Mouse (Mus musculus) testis, postnatal 14 days (tissue): ENCODE measurements around the gene Foxj2.

Experiments
- DNase-seq: peaks from one replicate; pipeline ENCODE4 v3.0.0; 2021; ENCODE audit warnings: low spot score

Foxj2 gene

DNA sequence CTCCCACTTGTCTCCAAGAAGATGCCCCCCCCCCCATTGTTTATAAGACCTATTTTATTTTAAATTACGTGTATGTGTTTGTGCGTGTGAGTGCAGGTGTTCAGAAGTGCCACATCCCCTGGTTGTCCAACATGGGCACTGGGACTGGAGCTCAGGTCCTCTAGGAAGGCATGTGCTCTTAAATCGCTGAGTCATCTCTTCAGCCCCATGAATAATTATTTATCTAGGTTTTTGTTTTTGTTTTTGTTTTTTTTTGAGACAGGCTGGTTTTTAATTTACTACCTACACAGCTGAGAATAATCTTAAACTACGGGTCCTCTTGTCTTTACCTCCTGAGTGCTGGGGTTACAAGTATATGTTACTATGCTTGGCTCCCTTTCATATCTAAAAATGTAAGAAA is 6.1 kb upstream of the Foxj2 start:
- DNase-seq = no peak

DNA sequence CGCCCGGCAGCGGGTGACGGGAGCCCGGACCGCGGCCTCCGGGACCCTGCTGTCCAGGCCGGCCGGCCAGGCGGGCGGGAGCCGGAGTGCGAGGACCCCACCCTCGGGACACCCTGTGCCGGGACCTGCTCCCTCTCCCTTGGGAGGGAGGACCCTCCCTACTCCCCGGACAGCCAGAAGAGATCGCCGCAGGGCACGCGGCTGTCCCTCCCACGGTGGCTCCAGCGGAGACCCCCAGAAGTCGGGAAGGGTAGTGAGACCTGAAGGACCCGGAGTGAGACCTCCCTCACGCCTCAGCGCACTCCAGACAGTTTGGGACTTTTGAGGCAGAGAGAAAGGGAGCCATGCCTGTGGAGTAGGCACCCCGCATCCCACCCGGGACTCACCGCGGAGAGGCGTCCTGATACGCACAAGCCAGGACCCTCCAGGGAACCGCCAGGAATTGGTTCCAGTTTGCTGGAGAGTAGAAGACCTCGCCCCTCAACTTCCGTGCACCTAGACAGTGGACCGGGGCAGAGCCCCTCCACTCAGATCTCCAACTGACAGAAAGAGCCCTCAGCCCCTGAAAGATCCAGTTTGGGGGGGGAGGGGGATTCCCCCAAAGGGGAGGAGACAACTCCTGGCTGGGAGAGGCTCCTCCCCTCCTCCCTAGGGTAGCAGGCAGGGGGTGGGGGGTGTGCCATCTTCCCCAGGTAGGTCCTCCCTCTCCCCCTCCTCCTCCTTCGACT is 521 bp downstream of the Foxj2 start:
- DNase-seq = peak; percentile 56

DNA sequence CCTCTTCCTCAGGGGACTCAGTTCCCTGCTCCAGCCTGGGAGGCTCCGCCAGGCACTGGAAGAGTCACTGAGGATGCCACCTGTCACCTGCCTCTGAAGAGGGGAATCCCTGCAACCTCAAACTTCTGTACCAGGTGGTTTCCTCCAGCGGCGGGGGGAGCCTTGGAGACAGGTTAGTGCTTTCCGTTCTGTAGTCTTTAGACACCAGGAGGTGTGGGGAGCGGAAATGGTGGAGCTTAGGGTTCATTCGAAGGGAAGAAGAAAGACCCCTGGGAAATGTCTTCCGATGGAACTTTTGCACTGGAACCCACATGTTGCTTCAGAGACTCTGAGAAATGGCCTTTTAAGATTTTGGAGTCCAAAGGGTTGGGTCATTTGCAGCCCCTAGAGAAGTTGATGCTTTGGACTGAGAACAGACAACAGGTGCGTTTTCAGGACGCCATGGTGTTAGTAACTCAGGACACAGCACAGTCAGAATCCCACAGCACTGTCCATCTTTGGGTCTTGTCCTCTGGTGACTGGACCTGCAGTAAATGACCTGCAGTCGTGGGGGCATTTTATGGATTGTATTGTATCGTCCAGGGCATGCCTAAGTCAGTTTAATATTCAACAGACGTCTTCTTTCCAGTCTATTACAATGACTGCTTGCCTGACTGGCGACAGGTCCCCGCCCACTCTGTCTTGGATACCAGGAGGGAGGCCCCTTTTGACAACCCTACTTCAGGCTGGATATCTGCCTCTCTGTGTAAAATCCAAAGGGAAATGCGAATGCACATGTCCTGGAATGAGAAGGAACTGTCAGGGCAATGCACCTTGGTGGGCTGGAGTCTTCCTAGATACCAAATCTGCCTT is 1.3 kb downstream of the Foxj2 start:
- no peak for DNase-seq

DNA sequence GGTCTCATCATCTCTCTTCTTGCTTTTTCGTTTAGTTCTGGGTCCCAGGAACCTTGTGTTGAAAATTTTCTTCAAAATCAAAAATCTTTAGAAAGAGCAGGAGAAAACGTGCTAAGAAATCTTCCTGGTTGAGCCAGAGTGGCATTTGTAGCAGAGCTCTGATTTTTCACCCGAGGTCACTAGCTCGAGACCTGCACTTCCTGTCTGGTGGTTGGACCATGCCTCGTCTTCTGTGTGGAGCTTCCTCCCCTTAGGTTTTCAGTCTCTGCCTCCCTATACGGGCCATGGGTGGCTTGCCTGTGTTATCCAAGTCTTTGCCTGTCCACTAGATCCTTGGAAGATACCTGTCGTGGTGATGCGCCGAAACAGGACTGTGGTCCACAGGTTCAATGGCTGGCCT is 2.1 kb downstream of the Foxj2 start:
- no peak for DNase-seq

DNA sequence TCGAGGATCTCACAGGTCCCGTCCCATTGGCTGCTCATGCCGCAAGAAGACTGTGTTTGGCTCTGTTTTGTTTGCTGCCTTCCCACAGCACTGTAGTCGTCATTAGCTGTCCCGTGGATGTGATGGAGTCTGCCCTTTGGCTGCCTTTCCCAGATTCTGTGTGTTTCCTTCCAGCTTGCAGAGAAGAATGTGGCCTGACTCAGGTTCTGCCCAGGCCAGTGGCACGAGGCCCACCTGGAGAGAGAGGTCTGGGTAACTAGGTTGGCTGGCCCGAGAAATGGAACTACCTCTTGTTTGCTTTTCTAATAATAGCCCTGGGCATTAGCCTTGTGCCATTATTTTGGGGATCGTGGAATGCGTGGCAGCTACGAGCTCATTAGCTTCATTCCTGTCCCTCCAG is 4.4 kb downstream of the Foxj2 start:
- no peak for DNase-seq

DNA sequence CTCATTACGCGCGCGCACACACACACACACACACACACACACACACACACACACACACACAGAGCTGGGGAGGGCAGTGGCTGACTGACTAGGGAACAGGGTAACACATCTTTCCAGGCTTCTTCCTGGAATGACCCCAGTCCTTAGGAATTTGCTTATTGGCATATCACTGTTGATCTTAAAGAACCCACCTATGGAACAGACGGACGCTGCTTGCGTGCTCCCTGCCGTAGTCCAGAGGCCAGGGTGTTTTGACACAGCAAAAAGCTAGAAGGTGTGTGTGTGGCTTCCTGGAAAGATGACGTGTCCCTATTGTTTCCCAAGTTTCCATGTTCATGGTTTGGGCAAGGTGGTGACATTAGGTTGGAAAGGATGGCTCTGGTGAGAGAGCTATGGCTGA is 5.5 kb downstream of the Foxj2 start:
- DNase-seq = no peak

DNA sequence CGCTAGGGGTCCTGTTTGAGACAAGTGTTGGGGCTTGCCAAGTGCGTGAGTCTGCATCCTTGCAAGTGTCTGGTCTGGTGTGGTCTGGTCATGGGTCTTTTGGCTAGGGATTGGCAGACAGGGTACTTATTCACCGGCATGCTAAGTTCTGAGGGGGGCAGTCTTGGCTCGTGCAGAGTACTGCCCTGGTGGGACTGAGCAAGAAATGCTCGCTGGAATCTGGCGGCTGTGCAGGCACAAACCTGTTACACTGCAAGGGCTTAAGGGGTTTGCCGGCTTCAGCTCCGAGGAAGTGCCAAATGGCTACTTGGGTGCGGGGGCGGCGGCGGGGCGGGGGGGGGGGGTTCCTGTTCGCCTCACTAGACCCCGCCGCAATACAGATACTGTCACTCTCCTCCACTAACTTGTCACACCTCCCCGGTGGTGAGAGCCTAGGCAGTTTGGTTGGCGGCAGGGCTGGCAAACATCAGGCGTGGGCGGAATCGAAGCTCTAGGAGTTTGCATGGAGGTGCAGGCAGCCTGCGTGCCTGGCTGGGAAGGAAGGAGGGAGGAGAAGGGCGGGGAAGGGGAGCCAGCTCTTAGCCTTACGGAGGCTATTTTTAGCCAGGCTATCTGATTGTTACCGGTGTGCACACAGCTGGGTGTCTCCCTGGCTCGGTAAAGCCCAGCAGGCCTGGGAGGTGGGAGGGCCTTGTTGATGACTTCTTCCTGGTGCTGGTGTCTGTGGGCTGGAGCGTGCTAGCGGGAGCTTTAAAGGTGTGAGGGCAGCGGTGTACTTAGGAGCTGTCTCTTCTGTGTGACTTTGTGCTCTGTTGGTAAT is 6.4 kb downstream of the Foxj2 start:
- DNase-seq = peak; percentile 88

DNA sequence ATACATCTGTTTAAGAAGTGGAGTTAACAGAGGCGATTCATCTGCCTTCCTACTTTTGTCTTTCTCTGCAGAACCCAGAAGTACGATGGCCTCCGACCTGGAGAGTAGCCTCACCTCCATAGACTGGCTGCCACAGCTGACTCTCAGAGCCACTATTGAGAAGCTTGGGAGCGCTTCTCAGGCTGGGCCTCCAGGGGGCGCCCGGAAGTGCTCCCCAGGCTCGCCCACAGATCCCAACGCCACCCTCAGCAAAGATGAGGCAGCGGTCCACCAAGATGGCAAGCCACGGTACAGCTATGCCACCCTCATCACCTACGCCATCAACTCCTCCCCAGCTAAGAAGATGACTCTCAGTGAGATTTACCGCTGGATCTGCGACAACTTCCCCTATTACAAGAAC is 8.4 kb downstream of the Foxj2 start:
- no peak for DNase-seq

DNA sequence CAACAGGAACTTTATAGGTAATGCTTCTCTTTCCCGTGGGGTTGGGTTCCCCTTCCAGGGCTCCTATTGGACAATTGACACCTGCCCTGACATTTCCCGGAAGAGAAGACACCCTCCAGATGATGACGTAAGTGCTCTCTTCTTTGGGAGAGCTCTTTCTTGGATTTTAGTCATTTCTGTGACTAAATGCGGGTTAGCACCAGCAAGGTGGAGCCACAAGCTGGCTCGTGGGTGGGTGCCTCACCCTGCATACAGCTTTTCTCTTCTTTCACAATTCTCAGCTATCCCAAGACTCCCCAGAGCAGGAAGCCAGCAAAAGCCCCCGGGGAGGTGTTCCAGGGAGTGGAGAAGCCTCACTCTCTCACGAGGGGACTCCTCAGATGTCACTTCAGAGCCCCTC is 13.2 kb downstream of the Foxj2 start:
- no peak for DNase-seq

DNA sequence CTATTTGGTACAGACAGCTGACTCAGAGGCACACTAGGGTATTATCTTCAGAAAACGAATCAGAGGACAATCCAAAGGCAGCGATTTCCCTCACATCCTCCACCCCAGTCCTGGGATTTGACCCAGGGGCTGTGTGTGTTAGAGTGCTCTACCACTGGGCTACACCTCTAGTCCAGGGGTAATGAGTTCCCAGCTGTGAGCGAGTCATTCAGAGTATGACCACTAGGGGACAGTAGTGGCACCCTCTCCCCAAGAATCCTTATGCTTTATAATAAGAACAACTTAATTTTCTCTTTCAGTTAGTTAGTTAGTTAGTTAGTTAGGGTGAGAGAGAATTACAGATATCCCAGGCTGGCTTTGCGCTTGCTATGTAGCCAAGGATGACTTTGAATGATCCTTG is 14.7 kb downstream of the Foxj2 start:
- no peak for DNase-seq

DNA sequence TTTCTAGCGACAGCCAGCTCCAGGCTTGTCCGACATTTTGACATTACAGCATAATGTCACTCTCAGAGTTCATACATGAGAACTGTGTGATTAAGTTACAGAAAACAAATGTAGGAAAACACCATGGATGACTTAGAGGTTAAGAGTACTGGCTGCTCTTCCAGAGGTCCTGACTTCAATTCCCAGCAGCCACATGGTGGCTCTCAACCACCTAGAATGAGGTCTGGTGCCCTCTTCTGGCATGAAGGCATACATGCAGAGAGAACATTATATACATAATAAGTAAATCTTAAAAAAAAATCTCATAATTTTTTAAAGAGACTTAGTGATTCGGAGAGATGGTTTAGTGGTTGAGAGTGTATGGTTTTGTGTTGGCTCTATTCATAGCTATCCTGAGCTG is 17.3 kb downstream of the Foxj2 start:
- DNase-seq = no peak

DNA sequence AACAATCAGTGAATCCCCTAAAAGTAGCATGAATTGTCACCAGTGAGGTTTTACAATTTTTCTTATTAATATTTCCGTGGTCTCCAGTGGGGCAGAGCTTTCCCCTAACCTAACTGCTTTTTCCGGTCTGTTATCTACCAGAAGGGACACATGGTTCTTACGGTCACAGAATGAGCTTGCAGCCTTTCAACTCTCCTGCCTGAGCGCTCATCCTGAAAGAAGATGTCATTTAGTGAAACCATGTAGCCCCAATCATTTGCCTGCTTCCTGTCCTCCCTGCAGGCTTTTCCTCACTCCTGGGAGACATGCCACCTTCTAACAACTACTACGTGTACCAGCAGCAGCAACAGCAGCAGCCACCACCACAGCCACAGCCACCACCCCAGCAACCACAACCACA is 17.8 kb downstream of the Foxj2 start:
- DNase-seq = no peak

DNA sequence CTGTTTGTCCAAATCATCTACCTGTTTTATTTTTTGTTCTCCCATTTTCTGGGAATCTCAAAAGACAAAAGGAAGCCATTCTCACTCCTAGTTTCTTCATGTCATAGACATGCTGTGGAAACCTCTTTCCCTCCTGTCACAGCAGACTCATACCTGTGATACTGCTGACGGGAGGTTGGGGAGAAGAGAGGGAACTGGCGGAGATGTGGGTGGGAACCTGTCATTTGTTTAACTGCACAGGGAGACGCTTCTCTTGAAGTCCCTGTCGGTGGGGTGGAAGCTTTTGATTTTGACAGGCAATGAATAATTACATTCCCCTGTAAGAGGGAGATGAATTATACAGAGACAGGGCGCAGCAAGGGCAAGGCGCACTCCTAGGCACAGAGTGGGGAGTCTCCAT is 24.0 kb downstream of the Foxj2 start:
- DNase-seq = no peak

DNA sequence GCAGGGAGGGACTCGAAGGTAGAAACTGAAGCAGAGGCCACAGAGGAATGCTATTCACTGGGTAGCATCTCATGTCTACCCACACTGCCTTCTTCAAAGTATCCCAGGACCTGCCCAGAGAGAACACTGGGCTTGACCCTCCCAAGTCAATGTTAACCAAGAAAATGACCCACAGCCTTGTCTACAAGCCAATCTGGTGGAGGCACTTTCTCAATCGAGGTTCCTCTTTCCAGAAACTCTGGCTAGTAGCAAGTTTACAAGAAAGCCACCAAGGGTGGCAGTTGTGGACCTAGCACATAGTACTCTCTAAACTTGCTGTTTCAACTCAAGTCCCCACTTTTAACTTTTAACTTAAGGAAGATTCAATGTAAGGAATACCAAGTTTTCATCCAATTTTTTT is 33.0 kb downstream of the Foxj2 start:
- no peak for DNase-seq

DNA sequence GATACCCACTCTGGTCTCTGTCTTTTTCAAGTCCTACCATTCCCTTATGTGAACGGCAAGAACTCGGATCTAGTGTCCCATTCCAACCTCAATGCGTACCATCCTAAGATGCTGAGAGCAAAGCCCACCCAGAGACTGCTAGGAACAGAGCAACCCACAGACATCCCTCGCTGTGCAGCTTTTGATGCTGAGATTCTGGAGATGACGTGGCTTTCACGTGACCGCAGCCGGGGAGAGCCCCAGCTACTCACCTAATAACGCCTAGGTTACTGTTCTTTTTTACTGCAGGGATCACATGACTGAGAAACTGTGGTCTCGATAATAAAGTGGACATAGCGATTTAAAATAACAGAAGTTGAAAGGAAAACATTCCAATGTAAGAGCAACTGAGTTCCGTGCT is 34.8 kb downstream of the Foxj2 start:
- DNase-seq = no peak

DNA sequence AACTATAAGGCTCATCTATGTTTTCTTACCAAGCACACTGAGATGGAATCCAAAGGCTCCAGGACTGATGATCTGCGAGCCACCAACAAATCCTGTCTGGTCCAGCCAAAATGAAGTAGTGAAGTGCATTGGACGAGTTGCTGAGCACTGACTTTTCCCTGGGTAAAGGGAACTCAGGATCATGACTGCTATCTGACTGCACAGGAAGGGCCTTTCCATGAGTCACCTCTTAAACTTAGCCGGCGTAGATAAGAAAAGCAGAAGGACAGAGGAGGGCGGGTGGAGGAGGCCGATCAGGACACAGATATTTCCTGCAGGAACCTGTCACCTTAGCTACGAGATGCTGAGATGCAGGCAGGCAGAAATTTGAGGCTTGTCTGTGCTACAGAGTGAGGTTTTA is 36.2 kb downstream of the Foxj2 start, which contains the start of gene C3ar1:
Gene C3ar1 (minus strand): TSS at position 207 of the 400 bp plus-strand sequence.
- DNase-seq = no peak

DNA sequence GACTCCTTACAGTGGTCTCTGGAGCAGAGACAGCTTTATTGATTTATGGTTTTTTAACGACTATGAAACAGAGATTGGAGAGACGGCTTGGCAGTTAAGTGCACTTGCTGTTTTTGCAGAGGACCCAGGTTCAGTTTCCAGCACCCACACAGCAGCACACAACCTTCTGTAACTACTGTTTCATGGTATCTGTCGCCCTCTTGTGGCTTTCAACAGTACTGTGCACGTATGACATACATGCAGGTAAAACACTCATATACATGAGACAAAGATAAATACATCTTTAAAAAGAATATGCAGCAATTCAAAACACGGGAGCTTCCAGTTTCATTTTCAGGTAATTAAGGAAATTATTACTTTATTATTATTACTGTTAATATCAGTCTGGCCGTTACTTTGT is 42.7 kb downstream of the Foxj2 start:
- no peak for DNase-seq

DNA sequence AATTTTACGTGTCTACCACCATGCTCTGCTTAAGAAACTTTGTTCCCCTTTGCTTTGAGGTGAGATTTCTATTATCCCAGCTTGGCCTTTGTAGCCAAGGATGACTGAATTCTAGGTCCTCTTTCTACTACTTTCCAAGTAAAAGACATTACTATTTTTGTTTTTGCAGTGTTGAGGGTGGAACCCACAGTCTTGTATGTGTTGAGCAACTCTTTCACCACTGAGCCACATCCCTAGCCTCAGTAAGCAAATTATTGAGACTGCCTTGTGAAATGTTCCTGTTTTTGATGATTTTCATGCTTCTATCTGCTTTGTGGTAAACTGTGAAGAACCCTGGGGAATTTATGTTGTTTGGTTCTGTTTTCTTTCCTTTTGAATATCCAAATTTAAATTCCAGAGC is 43.2 kb downstream of the Foxj2 start:
- DNase-seq = no peak

DNA sequence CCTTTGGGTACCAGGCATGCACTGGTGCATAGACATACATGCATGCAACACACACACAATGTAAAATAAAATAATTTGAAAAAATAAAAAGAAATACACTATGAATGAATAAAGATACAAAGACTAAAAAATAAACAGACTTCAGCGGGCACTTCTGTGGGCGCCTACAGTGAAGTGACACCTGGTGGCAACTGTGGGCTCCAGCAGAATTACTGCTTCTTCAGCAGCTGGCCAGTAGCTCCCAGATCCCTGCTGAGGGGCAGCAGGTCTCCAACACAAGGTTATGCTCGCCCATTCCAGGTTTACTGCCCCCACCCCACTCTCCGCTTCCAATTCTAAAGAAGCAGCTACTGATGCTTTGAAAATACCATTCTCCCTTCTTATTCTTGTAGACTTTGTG is 48.2 kb downstream of the Foxj2 start:
- DNase-seq = no peak

DNA sequence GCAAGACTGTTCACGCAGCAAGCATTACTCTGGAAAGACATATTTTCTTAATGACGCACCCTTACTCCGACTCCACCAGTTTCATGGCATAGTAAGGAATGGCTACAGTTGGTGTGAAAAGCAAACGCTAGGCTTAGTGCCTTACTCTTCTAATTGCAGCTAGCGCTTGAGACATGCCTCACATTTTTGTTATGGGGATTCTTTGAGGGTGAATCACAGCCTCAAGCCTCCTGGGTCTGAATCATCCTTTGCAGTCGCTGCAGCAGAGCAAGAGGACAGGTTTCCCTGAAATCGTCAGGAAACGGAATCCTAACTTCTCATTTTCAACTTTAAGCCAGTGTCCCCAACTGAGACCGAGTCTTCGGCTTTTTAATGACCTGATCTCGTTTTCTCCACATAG is 50.1 kb downstream of the Foxj2 start:
- no peak for DNase-seq

DNA sequence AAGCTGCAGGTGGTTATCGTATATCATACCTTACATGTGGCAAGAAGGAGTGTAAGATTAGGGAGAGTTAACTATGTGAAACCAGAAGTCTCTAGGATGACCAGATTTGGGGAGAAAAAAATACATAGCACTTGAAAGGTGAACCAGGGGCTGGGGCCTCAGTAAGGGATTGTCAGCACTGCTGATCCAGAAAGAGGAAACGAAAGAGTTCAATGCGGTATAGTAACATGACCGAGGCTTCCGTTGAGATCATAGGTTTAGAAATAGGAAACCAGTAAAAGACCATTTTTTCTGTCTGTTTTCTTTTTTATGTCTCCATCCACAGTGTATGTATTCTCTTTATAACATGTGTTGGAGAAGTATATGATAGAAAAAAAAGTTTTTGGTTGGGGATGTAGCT is 53.1 kb downstream of the Foxj2 start:
- DNase-seq = no peak

DNA sequence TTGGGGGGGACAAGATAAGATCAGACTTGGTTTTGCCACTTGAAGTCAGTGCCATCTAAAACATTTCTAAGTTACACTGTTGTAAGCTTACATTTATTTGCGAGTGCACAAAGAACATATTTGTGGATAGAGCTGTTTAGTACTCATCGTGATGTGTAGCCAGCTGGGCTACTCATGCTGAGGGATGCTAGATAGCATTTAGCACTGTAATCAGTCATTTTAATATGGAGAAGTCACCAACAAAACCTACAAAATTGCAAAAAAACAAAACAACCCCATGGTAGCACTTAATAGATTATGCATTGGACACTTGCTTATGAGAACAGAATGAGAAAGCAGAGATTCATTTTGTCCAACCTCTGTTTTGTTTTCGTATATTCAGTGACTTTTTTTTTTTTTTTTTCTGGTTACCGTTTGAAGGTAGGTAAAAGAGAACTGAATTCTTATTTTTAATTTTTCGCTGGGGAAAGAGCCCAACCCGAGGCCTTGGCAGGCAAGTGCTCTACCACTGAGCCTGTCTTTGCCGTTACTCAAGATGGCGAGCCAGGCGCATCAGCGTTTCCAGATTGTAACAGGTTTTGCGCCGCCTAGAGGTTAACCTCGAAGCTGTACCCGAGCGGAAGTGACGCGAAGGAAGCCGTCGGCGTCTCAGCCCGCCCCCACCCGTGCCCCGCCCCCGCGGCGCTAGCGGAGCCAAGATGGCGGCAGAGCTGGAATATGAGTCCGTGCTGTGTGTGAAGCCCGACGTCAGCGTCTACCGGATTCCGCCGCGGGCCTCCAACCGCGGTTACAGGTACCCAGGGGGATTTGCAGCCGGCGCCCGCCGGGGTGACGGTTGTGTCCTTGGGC is 54.4 kb downstream of the Foxj2 start, which contains the start of gene Necap1:
Gene Necap1 (plus strand): TSS at position 604 of the 849 bp plus-strand sequence.
- DNase-seq = peak; percentile 96
